In the genomic region with DNA sequence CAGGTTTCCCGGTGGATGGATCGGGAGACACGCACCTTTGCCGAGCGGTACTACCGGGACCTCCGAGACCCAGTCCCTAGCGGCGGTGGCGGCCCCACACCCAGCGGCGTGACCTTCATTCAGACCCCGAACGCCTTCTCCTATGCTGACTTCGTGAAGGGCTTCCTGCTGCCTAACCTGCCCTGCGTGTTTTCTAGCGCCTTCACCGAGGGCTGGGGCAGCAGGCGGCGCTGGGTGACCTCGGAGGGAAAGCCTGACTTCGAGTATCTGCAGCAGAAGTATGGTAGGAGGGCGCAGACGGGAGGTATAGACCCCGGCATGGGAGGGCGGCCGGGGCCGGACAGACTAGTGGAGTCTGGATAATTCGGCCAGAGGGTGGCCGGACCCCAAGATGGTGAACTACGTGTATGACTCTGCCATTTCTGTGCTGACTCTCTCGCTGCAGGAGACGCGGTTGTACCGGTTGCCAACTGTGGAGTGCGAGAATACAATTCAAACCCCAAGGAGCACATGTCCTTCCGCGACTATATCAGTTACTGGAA, we compare ENCODE assay signal across 7 mouse cellular contexts. TPM values are rescaled to one million over a fixed set of nuclear protein-coding genes. Genes with fewer than 3 reads are reported as not detected.
DNase-seq lines count a peak whose midpoint lies in the region; ATAC-seq and TF ChIP-seq lines count a peak whose summit lies in the region.

No protein-coding gene starts in this region.

- peaks cover 18% of the 10 kb centered on the region for H3K36me3 ChIP-seq in kidney, postnatal 0 days (ENCODE audit: insufficient read depth, low read length)
- peaks cover 33% of the 10 kb centered on the region for H3K36me3 ChIP-seq in embryonic facial prominence, embryonic 14.5 days (ENCODE audit: control insufficient read depth, insufficient read depth, low read length)
- peaks cover 22% of the 10 kb centered on the region for H3K36me3 ChIP-seq in intestine, postnatal 0 days (ENCODE audit: control insufficient read depth, insufficient read depth)
- 0 out of 2 replicates have a peak, but pooled peaks cover 5% of the 10 kb centered on the region for H3K36me3 ChIP-seq in midbrain, embryonic 11.5 days (ENCODE audit: control insufficient read depth, insufficient read depth, low read length)

- H3K4me2 ChIP-seq in kidney, postnatal 0 days (ENCODE audit: low read length), result peak overlapping the region; percentile 88
- H3K4me2 ChIP-seq in embryonic facial prominence, embryonic 14.5 days (ENCODE audit: low read depth, low read length), result peak overlapping the region; percentile 79
- peak overlapping the region; percentile 98 for H3K4me2 ChIP-seq in intestine, postnatal 0 days (replicated peaks; ENCODE audit: low read depth)
- peak overlapping the region; percentile 96 for H3K4me2 ChIP-seq in midbrain, embryonic 11.5 days

- peaks cover 13% of the 10 kb centered on the region for H3K4me1 ChIP-seq in kidney, postnatal 0 days (replicated peaks; ENCODE audit: insufficient read depth, low read length)
- H3K4me1 ChIP-seq in embryonic facial prominence, embryonic 14.5 days (ENCODE audit: control insufficient read depth, insufficient read depth, low read length), result peaks cover 17% of the 10 kb centered on the region
- peaks cover 3% of the 10 kb centered on the region; the same call in 1 of the 2 replicates for H3K4me1 ChIP-seq in intestine, postnatal 0 days (replicated peaks; ENCODE audit: control insufficient read depth, insufficient read depth, low read length)
- H3K4me1 ChIP-seq in midbrain, embryonic 11.5 days (ENCODE audit: control insufficient read depth, insufficient read depth, low read length), result peaks cover 7% of the 10 kb centered on the region

- TF ChIP-seq CTCF in kidney, postnatal 0 days (IDR thresholded peaks at IDR 0.05; ENCODE audit: low read depth), result peak; percentile 19; the same call in 1 of the 2 replicates
- peak; percentile 52 for TF ChIP-seq CTCF in intestine, postnatal 0 days (IDR thresholded peaks at IDR 0.05; ENCODE audit: low read depth)

- H3K27me3 ChIP-seq in kidney, postnatal 0 days (ENCODE audit: insufficient read depth, low read length), result no peaks in the 10 kb centered on the region
- H3K27me3 ChIP-seq in embryonic facial prominence, embryonic 14.5 days (replicated peaks; ENCODE audit: control insufficient read depth, insufficient read depth, low read length), result no peaks in the 10 kb centered on the region
- H3K27me3 ChIP-seq in intestine, postnatal 0 days (replicated peaks; ENCODE audit: control insufficient read depth, insufficient read depth, low read length), result no peaks in the 10 kb centered on the region
- no peaks in the 10 kb centered on the region for H3K27me3 ChIP-seq in midbrain, embryonic 11.5 days (ENCODE audit: control insufficient read depth, insufficient read depth, low read length)

- WGBS in kidney, postnatal 0 days, result 1% methylated on average over 38 of the region's 38 CpGs
- under 1% methylated on average over 36 of the region's 38 CpGs for WGBS in embryonic facial prominence, embryonic 14.5 days
- under 1% methylated on average over 38 of the region's 38 CpGs for whole genome bisulfite sequencing in intestine, postnatal 0 days
- WGBS in midbrain, embryonic 11.5 days, result under 1% methylated on average over 38 of the region's 38 CpGs

- ATAC-seq in kidney, postnatal 0 days (replicated peaks; ENCODE audit: low FRiP score, low read depth), result peak; percentile 72
- ATAC-seq in embryonic facial prominence, embryonic 14.5 days (ENCODE audit: low read depth), result peak; percentile 56
- peak; percentile 66 for ATAC-seq in intestine, postnatal 0 days
- ATAC-seq in midbrain, embryonic 11.5 days (ENCODE audit: low FRiP score), result peak; percentile 65

- no peaks in the 10 kb centered on the region for H3K9me3 ChIP-seq in kidney, postnatal 0 days (replicated peaks; ENCODE audit: low read length)
- no peaks in the 10 kb centered on the region for H3K9me3 ChIP-seq in embryonic facial prominence, embryonic 14.5 days (ENCODE audit: control insufficient read depth, low read length)
- H3K9me3 ChIP-seq in intestine, postnatal 0 days (ENCODE audit: control insufficient read depth), result no peaks in the 10 kb centered on the region
- H3K9me3 ChIP-seq in midbrain, embryonic 11.5 days (ENCODE audit: control insufficient read depth, low read length), result no peaks in the 10 kb centered on the region

- H3K27ac ChIP-seq in kidney, postnatal 0 days, result peak overlapping the region; percentile 91
- peak overlapping the region; percentile 67 for H3K27ac ChIP-seq in embryonic facial prominence, embryonic 14.5 days (replicated peaks; ENCODE audit: low read depth, low read length)
- no peak overlapping the region for H3K27ac ChIP-seq in intestine, postnatal 0 days (ENCODE audit: low read depth, low read length)
- no peak overlapping the region for H3K27ac ChIP-seq in midbrain, embryonic 11.5 days (ENCODE audit: low read depth, low read length)

- peak overlapping the region; percentile 86 for H3K9ac ChIP-seq in kidney, postnatal 0 days (ENCODE audit: low read depth, low read length)
- H3K9ac ChIP-seq in embryonic facial prominence, embryonic 14.5 days (ENCODE audit: low read depth, low read length), result peak overlapping the region; percentile 75
- H3K9ac ChIP-seq in intestine, postnatal 0 days (ENCODE audit: low read depth, low read length), result peak overlapping the region; percentile 60
- H3K9ac ChIP-seq in midbrain, embryonic 11.5 days (ENCODE audit: low read length), result peak overlapping the region; percentile 85

- DNase-seq in kidney, postnatal 0 days (ENCODE audit: low spot score), result peak; percentile 34
- no peak for DNase-seq in kidney, adult 11 months
- DNase-seq in MN1 (ENCODE audit: low spot score), result peak; percentile 51
- DNase-seq in embryonic facial prominence, embryonic 14.5 days (ENCODE audit: low spot score), result peak; percentile 12
- no peak for DNase-seq in midbrain, embryonic 11.5 days (ENCODE audit: low spot score, missing footprints)
- no peak for DNase-seq in Muller cell, postnatal 12 days (ENCODE audit: inconsistent ontology term)

- peak overlapping the region; percentile 84 for H3K4me3 ChIP-seq in kidney, postnatal 0 days (replicated peaks; ENCODE audit: low read depth, low read length)
- H3K4me3 ChIP-seq in embryonic facial prominence, embryonic 14.5 days (ENCODE audit: low read depth, low read length), result peak overlapping the region; percentile 66
- H3K4me3 ChIP-seq in intestine, postnatal 0 days (ENCODE audit: low read depth, low read length), result peak overlapping the region; percentile 65
- peak overlapping the region; percentile 83 for H3K4me3 ChIP-seq in midbrain, embryonic 11.5 days (ENCODE audit: low read depth, low read length)

RNA-seq across cellular contexts. Expression of a gene that starts 0.5 kb away (rescaled TPM):
- 9.2 and 9.4 TPM in 2 replicates for polyA plus RNA-seq in kidney, postnatal 0 days (2015; fragmentation: Nextera tagmentation; extraction: Ambion mirVana)
- polyA plus RNA-seq in embryonic facial prominence, embryonic 14.5 days (2014; fragmentation: Nextera tagmentation; extraction: Ambion mirVana), result 9.7 and 11.1 TPM in 2 replicates
- 4.1 and 4.4 TPM in 2 replicates for polyA plus RNA-seq in intestine, postnatal 0 days (2015; fragmentation: Nextera tagmentation; extraction: Ambion mirVana)
- polyA plus RNA-seq in midbrain, embryonic 11.5 days (2014; fragmentation: Nextera tagmentation; extraction: Ambion mirVana), result 12.4 and 14.3 TPM in 2 replicates

RNA-seq across cellular contexts. Expression of a gene that starts 0.7 kb away (rescaled TPM):
- 90.6 and 98.3 TPM in 2 replicates for polyA plus RNA-seq in kidney, postnatal 0 days (2015; fragmentation: Nextera tagmentation; extraction: Ambion mirVana)
- polyA plus RNA-seq in embryonic facial prominence, embryonic 14.5 days (2014; fragmentation: Nextera tagmentation; extraction: Ambion mirVana), result 124 and 142 TPM in 2 replicates
- polyA plus RNA-seq in intestine, postnatal 0 days (2015; fragmentation: Nextera tagmentation; extraction: Ambion mirVana), result 37.3 and 39.6 TPM in 2 replicates
- 144 and 159 TPM in 2 replicates for polyA plus RNA-seq in midbrain, embryonic 11.5 days (2014; fragmentation: Nextera tagmentation; extraction: Ambion mirVana)

RNA-seq across cellular contexts. Expression of a gene that starts 22.0 kb away (rescaled TPM):
- 7.5 and 7.6 TPM in 2 replicates for polyA plus RNA-seq in kidney, postnatal 0 days (2015; fragmentation: Nextera tagmentation; extraction: Ambion mirVana)
- polyA plus RNA-seq in embryonic facial prominence, embryonic 14.5 days (2014; fragmentation: Nextera tagmentation; extraction: Ambion mirVana), result 8.8 and 11.0 TPM in 2 replicates
- 1.8 and 2.1 TPM in 2 replicates for polyA plus RNA-seq in intestine, postnatal 0 days (2015; fragmentation: Nextera tagmentation; extraction: Ambion mirVana)
- 11.4 and 11.9 TPM in 2 replicates for polyA plus RNA-seq in midbrain, embryonic 11.5 days (2014; fragmentation: Nextera tagmentation; extraction: Ambion mirVana)

Comparison
In these comparisons a context has a peak if more than half of its experiments do, and no peak if none do; other contexts are left out.
1. DNase-seq: peak in kidney, postnatal 0 days (single experiment), MN1 (single experiment) and embryonic facial prominence, embryonic 14.5 days (single experiment); none in kidney, adult 11 months (single experiment), midbrain, embryonic 11.5 days (single experiment) and Muller cell, postnatal 12 days (single experiment).
2. H3K27ac ChIP-seq: peak in kidney, postnatal 0 days (single experiment) and embryonic facial prominence, embryonic 14.5 days (single experiment); none in intestine, postnatal 0 days (single experiment) and midbrain, embryonic 11.5 days (single experiment).
3. Peak in every context shown above with its lines, with median percentiles within 50 percentile points of each other: ATAC-seq, H3K4me2 ChIP-seq, H3K4me3 ChIP-seq and H3K9ac ChIP-seq.